Mouse (Mus musculus): ENCODE measurements around the gene Hmg20a. TPM values are rescaled to one million over a fixed set of nuclear protein-coding genes. Genes with fewer than 3 reads are reported as not detected.

The Hmg20a gene
- polyA plus RNA-seq, 1 experiment from 2014 or later, result 79.3 TPM

GRCm38 (mm10) chr9:56516692-56517263 lies 98.4 kb downstream of the Hmg20a start:
- 55% methylated on average over 4 of the region's 4 CpGs for WGBS
- no peak overlapping the region for H3K27ac ChIP-seq
- ATAC-seq (ENCODE audit: low FRiP score, low read depth), result no peak

GRCm38 (mm10) chr9:56522281-56522680 lies 103.9 kb downstream of the Hmg20a start:
- ATAC-seq (ENCODE audit: low FRiP score, low read depth), result no peak
- 59% methylated on average over 10 of the region's 10 CpGs for WGBS
- H3K4me1 ChIP-seq, result no peaks in the 10 kb centered on the region; the same call in 1 of the 2 replicates
- no peak overlapping the region for H3K4me3 ChIP-seq
- no peaks in the 10 kb centered on the region for H3K9me3 ChIP-seq
- H3K27ac ChIP-seq, result no peak overlapping the region
- no peaks in the 10 kb centered on the region for H3K27me3 ChIP-seq (replicated peaks)
- no peaks in the 10 kb centered on the region for H3K36me3 ChIP-seq
- no peak overlapping the region for H3K4me2 ChIP-seq (replicated peaks)
- no peak overlapping the region for H3K9ac ChIP-seq

More at GRCm38 (mm10) chr9:56516692-56517263, 98.4 kb downstream of the Hmg20a start:
- H3K36me3 ChIP-seq, result no peaks in the 10 kb centered on the region
- no peaks in the 10 kb centered on the region for H3K9me3 ChIP-seq
- H3K4me3 ChIP-seq, result no peak overlapping the region
- peaks cover 11% of the 10 kb centered on the region; the same call in 1 of the 2 replicates for H3K4me1 ChIP-seq
- H3K27me3 ChIP-seq (replicated peaks), result no peaks in the 10 kb centered on the region
- H3K9ac ChIP-seq, result no peak overlapping the region
- H3K4me2 ChIP-seq (replicated peaks), result no peak overlapping the region

- 89% methylated on average over 4 of the region's 4 CpGs for WGBS
Observed at GRCm38 (mm10) chr9:56527951-56528350, 109.5 kb downstream of the Hmg20a start.

GRCm38 (mm10) chr9:56531991-56532390 lies 113.6 kb downstream of the Hmg20a start:
- Histone ChIP-seq H3K9me3 (no peaks in the 10 kb centered on the region), H3K4me2 (replicated peaks) (no peak overlapping the region), H3K27me3 (replicated peaks) (no peaks in the 10 kb centered on the region; the same call in 1 of the 2 replicates), H3K36me3 (no peaks in the 10 kb centered on the region), H3K27ac (no peak overlapping the region), H3K9ac (no peak overlapping the region), H3K4me1 (peaks cover 9% of the 10 kb centered on the region), H3K4me3 (no peak overlapping the region)
- ATAC-seq (ENCODE audit: low FRiP score, low read depth), result no peak

More at GRCm38 (mm10) chr9:56527951-56528350, 109.5 kb downstream of the Hmg20a start:
- H3K4me2 ChIP-seq (replicated peaks), result no peak overlapping the region
- H3K27ac ChIP-seq, result no peak overlapping the region
- H3K4me1 ChIP-seq, result no peaks in the 10 kb centered on the region
- no peaks in the 10 kb centered on the region for H3K36me3 ChIP-seq
- H3K4me3 ChIP-seq, result no peak overlapping the region
- no peaks in the 10 kb centered on the region for H3K9me3 ChIP-seq
- no peak overlapping the region for H3K9ac ChIP-seq
- no peaks in the 10 kb centered on the region; the same call in 1 of the 2 replicates for H3K27me3 ChIP-seq (replicated peaks)
- no peak for ATAC-seq (ENCODE audit: low FRiP score, low read depth)

- ATAC-seq (ENCODE audit: low FRiP score, low read depth), result no peak
- no peaks in the 10 kb centered on the region for H3K9me3 ChIP-seq
- peaks cover 9% of the 10 kb centered on the region for H3K4me1 ChIP-seq
- H3K4me2 ChIP-seq (replicated peaks), result no peak overlapping the region
- H3K4me3 ChIP-seq, result no peak overlapping the region
- H3K27me3 ChIP-seq (replicated peaks), result no peaks in the 10 kb centered on the region; the same call in 1 of the 2 replicates
- H3K36me3 ChIP-seq, result no peaks in the 10 kb centered on the region
- 66% methylated on average over 9 of the region's 9 CpGs for WGBS
- H3K9ac ChIP-seq, result no peak overlapping the region
- H3K27ac ChIP-seq, result no peak overlapping the region
Observed at GRCm38 (mm10) chr9:56533916-56534315, 115.5 kb downstream of the Hmg20a start.

- H3K27ac ChIP-seq, result 0 out of 2 replicates have a peak overlapping the region, but pooled peaks have one; percentile 7
- WGBS, result 39% methylated on average over 7 of the region's 7 CpGs
Observed at GRCm38 (mm10) chr9:56534727-56535126, 116.3 kb downstream of the Hmg20a start.

GRCm38 (mm10) chr9:56535361-56535760 lies 117.0 kb downstream of the Hmg20a start:
- H3K4me3 ChIP-seq, result no peak overlapping the region
- H3K9ac ChIP-seq, result no peak overlapping the region
- peaks cover 20% of the 10 kb centered on the region for H3K4me1 ChIP-seq
- H3K9me3 ChIP-seq, result no peaks in the 10 kb centered on the region
- 21% methylated on average over 11 of the region's 11 CpGs for WGBS
- peak; percentile 57; the same call in 1 of the 2 replicates for ATAC-seq (ENCODE audit: low FRiP score, low read depth)
- 0 out of 2 replicates have a peak overlapping the region, but pooled peaks have one; percentile 7 for H3K27ac ChIP-seq
- H3K27me3 ChIP-seq (replicated peaks), result no peaks in the 10 kb centered on the region; the same call in 1 of the 2 replicates
- peak overlapping the region; percentile 28; the same call in 1 of the 2 replicates for H3K4me2 ChIP-seq (replicated peaks)
- H3K36me3 ChIP-seq, result no peaks in the 10 kb centered on the region

More at GRCm38 (mm10) chr9:56534727-56535126, 116.3 kb downstream of the Hmg20a start:
- no peaks in the 10 kb centered on the region; the same call in 1 of the 2 replicates for H3K27me3 ChIP-seq (replicated peaks)
- ATAC-seq (ENCODE audit: low FRiP score, low read depth), result peak; percentile 54; the same call in 1 of the 2 replicates
- no peak overlapping the region for H3K4me2 ChIP-seq (replicated peaks)
- H3K9me3 ChIP-seq, result no peaks in the 10 kb centered on the region
- H3K9ac ChIP-seq, result no peak overlapping the region
- H3K4me3 ChIP-seq, result no peak overlapping the region
- peaks cover 16% of the 10 kb centered on the region for H3K4me1 ChIP-seq
- no peaks in the 10 kb centered on the region for H3K36me3 ChIP-seq

- no peak overlapping the region; the same call in 1 of the 2 replicates for H3K27ac ChIP-seq
- ATAC-seq (ENCODE audit: low FRiP score, low read depth), result no peak
Observed at GRCm38 (mm10) chr9:56540051-56540450, 121.6 kb downstream of the Hmg20a start.

GRCm38 (mm10) chr9:56544687-56545475 lies 126.5 kb downstream of the Hmg20a start:
- H3K27me3 ChIP-seq (replicated peaks), result no peaks in the 10 kb centered on the region
- ATAC-seq (ENCODE audit: low FRiP score, low read depth), result no peak
- H3K9me3 ChIP-seq, result no peaks in the 10 kb centered on the region
- WGBS, result 74% methylated on average over 6 of the region's 6 CpGs
- no peak overlapping the region for H3K27ac ChIP-seq
- no peak overlapping the region for H3K4me3 ChIP-seq
- 0 out of 2 replicates have a peak, but pooled peaks cover 3% of the 10 kb centered on the region for H3K4me1 ChIP-seq
- no peak overlapping the region for H3K4me2 ChIP-seq (replicated peaks)
- H3K9ac ChIP-seq, result no peak overlapping the region
- H3K36me3 ChIP-seq, result no peaks in the 10 kb centered on the region

More at GRCm38 (mm10) chr9:56540051-56540450, 121.6 kb downstream of the Hmg20a start:
- WGBS, result 55% methylated on average over 12 of the region's 12 CpGs
- H3K9me3 ChIP-seq, result no peaks in the 10 kb centered on the region
- H3K36me3 ChIP-seq, result no peaks in the 10 kb centered on the region
- no peak overlapping the region for H3K9ac ChIP-seq
- H3K27me3 ChIP-seq (replicated peaks), result no peaks in the 10 kb centered on the region
- peaks cover 21% of the 10 kb centered on the region for H3K4me1 ChIP-seq
- no peak overlapping the region for H3K4me3 ChIP-seq
- no peak overlapping the region for H3K4me2 ChIP-seq (replicated peaks)

Other genes starting within 250 kb of the Hmg20a start
- 7.1 and 7.8 TPM in 2 replicates for gene Peak1, start 542 bp upstream of the Hmg20a start, polyA plus RNA-seq (2016; fragmentation: Nextera tagmentation; extraction: Ambion mirVana)

Data from neural tube, embryonic 12.5 days (tissue).